Mouse (Mus musculus) brain, embryonic 14.5 days (tissue): ENCODE results near the gene Tmem115.

ENCODE experiments used
- CTCF ChIP-seq: fragments of 200-500 bp; IDR thresholded peaks from 2 replicates; pipeline ENCODE4 v1.5.1; 2012; ENCODE audit warnings: inconsistent platforms, mild to moderate bottlenecking, moderate library complexity, borderline replicate concordance; ENCODE audit not compliant: insufficient read depth, insufficient read length; ENCODE audit errors: extremely low read depth
- POLR2A ChIP-seq: fragments of 200-500 bp; IDR thresholded peaks from 2 replicates; pipeline ENCODE4 v1.6.1; 2012; ENCODE audit warnings: mild to moderate bottlenecking, inconsistent platforms, borderline replicate concordance; ENCODE audit not compliant: poor library complexity, insufficient read depth, insufficient read length, severe bottlenecking; ENCODE audit errors: extremely low read depth

- TF ChIP-seq CTCF, result no peak
- TF ChIP-seq POLR2A, result no peak
Measured at GRCm38 (mm10) chr9:107521711-107522399, 11.9 kb upstream of the Tmem115 start.
